Mouse (Mus musculus) kidney, embryonic 15.5 days (tissue): ENCODE results near the gene Acaa1a. TPM values are rescaled to one million over a fixed set of nuclear protein-coding genes. Genes with fewer than 3 reads are reported as not detected.
A peak's percentile ranks its signal among the peaks of the same experiment; 100 is the strongest.
"Not testable (repeated sequence)": the region's sequence is repeated elsewhere in the genome, so short reads cannot be mapped to it uniquely, and the experiment has no call there.

Experiments
- ATAC-seq: fragments of 200-750 bp; cut with Nextera tagmentation; replicated peaks from 2 replicates; pipeline ENCODE4 v1.8.0; 2017; ENCODE audit warnings: moderate TSS enrichment; ENCODE audit not compliant: low FRiP score
- H3K27ac ChIP-seq: fragments of 300-500 bp; sonication (generic); 2 replicates; pipeline ENCODE4 v1.5.1; 2015; ENCODE audit warnings: mild to moderate bottlenecking, inconsistent platforms
- H3K27me3 ChIP-seq: fragments of 300-500 bp; sonication (generic); 2 replicates; pipeline ENCODE4 v1.6.1; 2015; ENCODE audit warnings: inconsistent platforms
- H3K36me3 ChIP-seq: fragments of 300-500 bp; sonication (generic); 2 replicates; pipeline ENCODE4 v1.6.1; 2015; ENCODE audit warnings: inconsistent platforms
- H3K4me1 ChIP-seq: fragments of 300-500 bp; sonication (generic); 2 replicates; pipeline ENCODE4 v1.6.1; 2015; ENCODE audit warnings: inconsistent platforms
- H3K4me2 ChIP-seq: fragments of 300-500 bp; sonication (generic); 2 replicates; pipeline ENCODE4 v1.6.1; 2015; ENCODE audit warnings: moderate library complexity, mild to moderate bottlenecking, inconsistent platforms
- H3K4me3 ChIP-seq: fragments of 300-500 bp; sonication (generic); replicated peaks from 2 replicates; pipeline ENCODE4 v1.5.1; 2015; ENCODE audit warnings: mild to moderate bottlenecking, inconsistent platforms
- H3K9ac ChIP-seq: fragments of 300-500 bp; sonication (generic); 2 replicates; pipeline ENCODE4 v1.6.1; 2015; ENCODE audit warnings: mild to moderate bottlenecking, inconsistent platforms
- H3K9me3 ChIP-seq: fragments of 300-500 bp; sonication (generic); replicated peaks from 2 replicates; pipeline ENCODE4 v1.6.1; 2016; ENCODE audit warnings: inconsistent platforms
- WGBS: fragments of 180-500 bp; shearing (Covaris S2); methylation state at CpG from one replicate; pipeline ENCODE4 v1.1.7; 2015; ENCODE audit warnings: mixed read lengths; 5-methylcytosine and 5-hydroxymethylcytosine counted together
- polyA plus RNA-seq: library from polyadenylated mRNA; unstranded; fragments of >200 nt; fragmentation: Nextera tagmentation; extraction: Ambion mirVana; gene quantifications from 2 replicates; pipeline ENCODE4 v1.2.1, GENCODE M21; 2015

The Acaa1a gene
- polyA plus RNA-seq, 1 experiment from 2014 or later: 121 TPM

- H3K4me1 ChIP-seq: peaks cover 10% of the 10 kb centered on the region; the same call in 1 of the 2 replicates
- no peaks in the 10 kb centered on the region for H3K9me3 ChIP-seq
- H3K36me3 ChIP-seq: peaks cover 15% of the 10 kb centered on the region; the same call in 1 of the 2 replicates
- WGBS: 75% methylated on average over 12 of the region's 12 CpGs
- no peak overlapping the region for H3K9ac ChIP-seq
- H3K4me2 ChIP-seq: no peak overlapping the region
- H3K4me3 ChIP-seq: no peak overlapping the region
- H3K27me3 ChIP-seq: no peaks in the 10 kb centered on the region
- ATAC-seq: no peak
- no peak overlapping the region for H3K27ac ChIP-seq
Measured at GRCm38 (mm10) chr9:119363229-119363628, 23.8 kb downstream of the Acaa1a start.

DNA sequence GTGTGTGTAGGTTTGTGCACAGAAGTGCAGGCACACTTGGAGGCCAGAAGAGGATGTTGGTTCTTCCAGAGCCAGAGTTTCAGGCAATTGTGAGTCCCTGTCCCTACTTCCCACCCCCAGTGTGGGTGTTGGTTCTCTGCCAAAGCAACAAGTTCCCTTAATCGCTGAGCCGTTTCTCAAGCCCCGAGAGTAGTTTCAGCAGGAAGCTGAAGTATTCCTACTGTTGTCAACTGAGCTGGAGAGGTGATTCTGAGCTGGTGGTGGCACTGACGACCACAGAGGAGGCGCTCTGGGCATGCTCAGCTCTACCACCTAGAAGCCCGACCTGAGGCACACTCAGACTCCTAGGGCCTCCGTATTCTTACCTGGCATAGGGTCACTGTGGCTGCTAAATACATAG lies 25.8 kb downstream of the Acaa1a start, which contains the start of gene Slc22a14:
Gene Slc22a14 (minus strand): TSS at position 270 of the 400 bp plus-strand sequence.
- 45% methylated on average over 7 of the region's 7 CpGs for WGBS
- no peak within 1 kb of the TSS for H3K4me3 ChIP-seq
- no peak within 1 kb of the TSS for H3K4me2 ChIP-seq
- peaks cover 21% of the 10 kb centered on the region; the same call in 1 of the 2 replicates for H3K36me3 ChIP-seq
- H3K4me1 ChIP-seq: peaks cover 8% of the 10 kb centered on the region; the same call in 1 of the 2 replicates
- H3K27me3 ChIP-seq: no peaks in the 10 kb centered on the region
- no peak within 1 kb of the TSS for H3K9ac ChIP-seq
- no peaks in the 10 kb centered on the region for H3K9me3 ChIP-seq
- ATAC-seq: no peak
- H3K27ac ChIP-seq: no peak within 1 kb of the TSS

DNA sequence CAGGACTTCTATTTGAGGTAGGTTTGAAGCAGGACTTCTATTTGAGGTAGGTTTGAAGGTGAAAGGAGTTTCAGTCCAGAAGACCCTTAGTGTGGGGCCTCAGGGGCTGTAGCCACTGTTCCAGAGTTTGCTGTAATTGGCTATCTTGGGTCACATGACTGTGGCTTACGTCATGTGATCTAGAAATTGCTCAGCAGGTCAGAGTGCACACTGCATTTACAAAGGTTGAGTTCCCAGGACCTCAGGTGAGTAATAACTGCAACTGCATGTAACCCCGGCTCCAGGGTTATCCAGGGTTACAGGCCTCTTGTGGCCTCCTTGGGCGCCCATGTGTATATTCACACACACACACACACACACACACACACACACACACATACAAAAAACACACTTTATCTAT lies 28.9 kb downstream of the Acaa1a start:
- ATAC-seq: no peak

DNA sequence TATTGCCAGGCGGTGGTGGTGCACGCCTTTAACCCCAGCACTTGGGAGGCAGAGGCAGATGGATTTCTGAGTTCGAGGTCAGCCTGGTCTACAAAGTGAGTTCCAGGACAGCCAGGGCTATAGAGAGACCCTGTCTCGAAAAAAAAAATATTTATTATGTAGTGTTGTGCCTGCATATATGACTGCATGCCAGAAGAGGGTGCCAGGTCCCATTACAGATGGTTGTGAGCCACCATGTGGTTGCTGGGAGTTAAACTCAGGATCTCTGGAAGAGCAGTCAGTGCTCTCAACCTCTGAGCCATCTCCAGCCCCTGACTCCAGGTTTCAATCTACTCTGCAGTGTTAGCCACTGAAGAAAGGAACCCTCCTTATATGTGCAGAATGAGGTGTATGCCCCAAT lies 31.3 kb downstream of the Acaa1a start:
- not testable (repeated sequence) for H3K9ac ChIP-seq, H3K27me3 ChIP-seq, H3K36me3 ChIP-seq, ATAC-seq, H3K27ac ChIP-seq, H3K4me3 ChIP-seq, H3K4me1 ChIP-seq, H3K4me2 ChIP-seq, H3K9me3 ChIP-seq
- WGBS: 86% methylated on average over 4 of the region's 4 CpGs

More for the DNA sequence above, 28.9 kb downstream of the Acaa1a start:
- Histone ChIP-seq H3K9ac (no peak overlapping the region), H3K4me3 (no peak overlapping the region), H3K4me2 (no peak overlapping the region), H3K4me1 (peaks cover 8% of the 10 kb centered on the region; the same call in 1 of the 2 replicates), H3K27me3 (no peaks in the 10 kb centered on the region), H3K36me3 (0 out of 2 replicates have a peak, but pooled peaks cover 10% of the 10 kb centered on the region), H3K9me3 (no peaks in the 10 kb centered on the region), H3K27ac (no peak overlapping the region)
- 83% methylated on average over 3 of the region's 3 CpGs for WGBS

- ATAC-seq: no peak
- Histone ChIP-seq H3K4me1 (no peaks in the 10 kb centered on the region), H3K27me3 (no peaks in the 10 kb centered on the region), H3K36me3 (0 out of 2 replicates have a peak, but pooled peaks cover 10% of the 10 kb centered on the region), H3K4me3 (no peak overlapping the region), H3K27ac (no peak overlapping the region), H3K4me2 (no peak overlapping the region), H3K9ac (no peak overlapping the region), H3K9me3 (no peaks in the 10 kb centered on the region)
- 56% methylated on average over 4 of the region's 4 CpGs for WGBS
Measured at GRCm38 (mm10) chr9:119371251-119371650, 31.8 kb downstream of the Acaa1a start.

DNA sequence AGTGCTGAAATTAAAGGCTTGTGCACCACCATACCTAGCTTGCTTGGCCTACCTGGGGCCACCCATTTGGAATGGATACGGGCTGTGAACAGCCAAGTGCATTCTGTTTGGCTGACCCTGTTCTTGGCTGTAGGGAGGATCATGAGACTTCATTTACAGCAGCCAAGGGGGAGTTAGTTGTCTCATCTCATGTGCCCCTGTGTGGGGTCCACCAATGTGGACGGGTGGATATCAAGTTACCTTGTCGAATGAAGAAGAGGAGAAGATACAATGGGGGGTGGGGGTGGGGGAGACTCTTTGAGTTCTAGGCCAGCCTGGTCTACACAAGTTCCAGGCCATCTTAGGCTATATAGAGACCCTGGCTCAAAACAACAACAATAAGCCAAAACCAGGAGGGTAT lies 35.5 kb downstream of the Acaa1a start:
- H3K9ac ChIP-seq: no peak overlapping the region
- ATAC-seq: 0 out of 2 replicates have a peak, but pooled peaks have one; percentile 6
- H3K27ac ChIP-seq: no peak overlapping the region
- no peak overlapping the region for H3K4me3 ChIP-seq
- WGBS: 35% methylated on average over 3 of the region's 3 CpGs
- no peaks in the 10 kb centered on the region for H3K4me1 ChIP-seq
- peaks cover 12% of the 10 kb centered on the region for H3K36me3 ChIP-seq
- no peak overlapping the region for H3K4me2 ChIP-seq
- H3K27me3 ChIP-seq: no peaks in the 10 kb centered on the region
- no peaks in the 10 kb centered on the region for H3K9me3 ChIP-seq

GRCm38 (mm10) chr9:119375556-119375955 lies 36.1 kb downstream of the Acaa1a start:
- Histone ChIP-seq H3K4me1 (no peaks in the 10 kb centered on the region), H3K27me3 (no peaks in the 10 kb centered on the region), H3K4me3 (no peak overlapping the region), H3K9ac (no peak overlapping the region), H3K4me2 (no peak overlapping the region), H3K27ac (no peak overlapping the region), H3K9me3 (no peaks in the 10 kb centered on the region), H3K36me3 (peaks cover 13% of the 10 kb centered on the region)
- no peak for ATAC-seq
- WGBS: 58% methylated on average over 6 of the region's 6 CpGs

GRCm38 (mm10) chr9:119378231-119378630 lies 38.8 kb downstream of the Acaa1a start:
- no peak overlapping the region for H3K27ac ChIP-seq
- H3K36me3 ChIP-seq: peaks cover 13% of the 10 kb centered on the region
- H3K4me2 ChIP-seq: no peak overlapping the region
- ATAC-seq: no peak
- H3K4me1 ChIP-seq: no peaks in the 10 kb centered on the region
- H3K4me3 ChIP-seq: no peak overlapping the region
- H3K9me3 ChIP-seq: no peaks in the 10 kb centered on the region
- H3K27me3 ChIP-seq: no peaks in the 10 kb centered on the region
- 88% methylated on average over 4 of the region's 4 CpGs for WGBS
- H3K9ac ChIP-seq: no peak overlapping the region

- H3K4me1 ChIP-seq: no peaks in the 10 kb centered on the region
- no peak overlapping the region for H3K4me2 ChIP-seq
- H3K4me3 ChIP-seq: no peak overlapping the region
- no peak for ATAC-seq
- no peak overlapping the region for H3K27ac ChIP-seq
- 69% methylated on average over 6 of the region's 6 CpGs for WGBS
- no peaks in the 10 kb centered on the region for H3K9me3 ChIP-seq
- peaks cover 25% of the 10 kb centered on the region for H3K36me3 ChIP-seq
- no peak overlapping the region for H3K9ac ChIP-seq
- no peaks in the 10 kb centered on the region for H3K27me3 ChIP-seq
Measured at GRCm38 (mm10) chr9:119382603-119383002, 43.1 kb downstream of the Acaa1a start.

- 52% methylated on average over 5 of the region's 5 CpGs for WGBS
- Histone ChIP-seq H3K27ac (no peak overlapping the region), H3K4me1 (no peaks in the 10 kb centered on the region), H3K36me3 (peaks cover 15% of the 10 kb centered on the region), H3K9ac (no peak overlapping the region), H3K4me2 (no peak overlapping the region), H3K9me3 (no peaks in the 10 kb centered on the region), H3K27me3 (no peaks in the 10 kb centered on the region), H3K4me3 (no peak overlapping the region)
- ATAC-seq: no peak
Measured at GRCm38 (mm10) chr9:119388956-119389355, 49.5 kb downstream of the Acaa1a start.

GRCm38 (mm10) chr9:119390214-119390613 lies 50.7 kb downstream of the Acaa1a start:
- Histone ChIP-seq H3K9ac (no peak overlapping the region), H3K9me3 (no peaks in the 10 kb centered on the region), H3K4me3 (no peak overlapping the region), H3K36me3 (peaks cover 8% of the 10 kb centered on the region), H3K4me2 (no peak overlapping the region), H3K27me3 (no peaks in the 10 kb centered on the region), H3K27ac (no peak overlapping the region), H3K4me1 (no peaks in the 10 kb centered on the region)
- ATAC-seq: no peak
- WGBS: 91% methylated on average over 2 of the region's 2 CpGs

GRCm38 (mm10) chr9:119394808-119395207 lies 55.3 kb downstream of the Acaa1a start:
- Histone ChIP-seq H3K27ac (no peak overlapping the region), H3K27me3 (no peaks in the 10 kb centered on the region), H3K4me1 (no peaks in the 10 kb centered on the region), H3K9me3 (no peaks in the 10 kb centered on the region), H3K4me2 (no peak overlapping the region), H3K36me3 (peaks cover 4% of the 10 kb centered on the region; the same call in 1 of the 2 replicates), H3K4me3 (no peak overlapping the region), H3K9ac (no peak overlapping the region)
- WGBS: 84% methylated on average over 1 of the region's 1 CpGs
- no peak for ATAC-seq
